Mouse (Mus musculus): ENCODE results near the gene Grb10.

The Grb10 gene

DNA sequence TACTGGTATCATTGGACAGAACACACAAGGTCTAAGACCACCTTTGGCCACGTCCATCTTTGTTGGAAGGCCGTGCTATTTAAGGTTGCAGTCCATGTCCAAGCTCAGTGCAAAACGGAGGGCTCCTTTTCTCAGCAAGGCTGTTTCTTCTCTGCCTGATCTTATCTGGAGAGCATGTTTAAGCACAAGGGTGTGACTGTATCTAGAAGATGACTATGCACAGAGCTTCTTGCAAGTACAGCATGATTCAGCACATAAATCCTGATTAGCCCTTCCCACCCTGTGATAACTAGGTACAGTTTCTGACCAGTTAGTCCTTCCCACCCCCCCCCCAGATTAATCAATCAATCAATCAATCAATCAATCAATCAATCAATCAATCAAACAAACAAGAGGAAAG lies 115.1 kb downstream of the Grb10 start:
- in situ Hi-C loops (cut with MseI, MboI) = no loop called here

DNA sequence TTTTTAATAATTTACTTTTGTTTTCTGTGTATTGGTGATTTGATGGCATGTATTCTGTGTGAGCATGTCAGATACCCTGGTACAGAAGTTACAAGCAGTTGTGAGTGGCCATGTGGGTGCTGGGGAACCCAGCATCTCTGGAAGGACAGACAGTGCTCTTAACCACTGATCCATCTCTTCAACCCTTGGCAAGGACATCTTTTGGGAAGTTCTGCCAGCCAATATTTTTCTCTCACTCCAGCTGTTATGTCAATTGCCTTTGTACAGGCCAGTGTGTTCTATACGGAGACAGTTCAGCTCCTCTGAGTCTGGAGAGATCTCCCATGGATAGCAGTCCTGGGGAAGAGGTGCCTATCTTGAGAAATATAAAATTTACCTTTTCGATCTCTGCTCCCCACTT lies 116.4 kb downstream of the Grb10 start:
- in situ Hi-C loops (cut with MseI, MboI) = no loop called here

DNA sequence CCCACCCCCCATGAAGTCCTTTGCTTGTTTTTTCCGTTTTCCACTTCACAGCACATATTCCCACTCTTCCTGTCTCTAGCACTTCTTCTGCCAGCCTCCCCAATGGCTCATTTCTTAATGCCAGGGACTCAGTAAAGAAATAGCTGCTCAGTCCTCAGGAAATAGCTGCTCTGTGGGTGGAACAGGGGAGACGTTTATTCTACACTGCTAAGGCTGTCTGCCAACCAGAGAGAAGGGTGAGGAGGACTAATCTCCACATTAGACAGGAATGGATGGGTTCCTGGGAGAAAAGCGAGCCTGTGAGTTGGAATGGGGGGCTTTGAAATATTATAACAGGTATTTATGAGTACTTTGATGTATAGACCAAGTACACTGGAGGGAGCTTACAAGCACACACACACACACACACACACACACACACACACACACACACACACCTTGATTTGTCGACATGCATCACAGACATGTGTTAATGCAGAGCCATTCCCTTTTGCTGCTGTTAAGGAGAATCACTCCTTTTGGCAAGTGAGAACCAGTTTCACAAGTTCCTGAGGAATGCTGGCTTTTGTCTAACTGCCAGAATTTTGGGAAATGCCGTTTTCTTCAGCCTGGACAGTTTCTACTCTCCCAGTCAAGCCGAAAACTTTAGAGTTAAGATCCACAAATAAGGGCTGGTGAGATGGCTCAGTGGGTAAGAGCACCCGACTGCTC lies 130.6 kb downstream of the Grb10 start:
- in situ Hi-C loops (cut with MseI, MboI) = no loop called here

DNA sequence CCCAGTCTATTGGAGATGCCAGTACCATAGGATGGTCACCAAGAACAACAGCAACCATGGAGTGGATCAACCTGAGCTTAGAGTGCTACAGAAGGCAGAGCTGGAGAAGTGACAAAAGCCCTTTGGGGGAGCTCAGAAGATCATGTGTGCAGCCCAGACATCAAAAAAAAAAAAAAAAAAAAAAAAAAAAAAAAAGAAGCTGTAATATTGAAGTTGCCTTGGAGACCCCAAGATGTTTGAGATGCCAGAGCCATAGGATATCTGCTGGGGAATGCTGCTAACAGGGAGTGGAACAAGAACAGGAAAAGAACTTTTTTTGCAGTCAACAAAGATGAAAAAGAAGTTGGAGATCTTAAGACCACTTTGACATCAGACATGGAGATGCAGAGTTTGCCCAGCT lies 133.0 kb downstream of the Grb10 start:
- in situ Hi-C loops (cut with MseI, MboI) = no loop called here

GRCm38 (mm10) chr11:11904995-11905394 lies 133.5 kb downstream of the Grb10 start:
- in situ Hi-C loops (cut with MseI, MboI) = no loop called here

- in situ Hi-C loops (cut with MseI, MboI) = no loop called here
Measured at GRCm38 (mm10) chr11:11901509-11901908, 137.0 kb downstream of the Grb10 start.

DNA sequence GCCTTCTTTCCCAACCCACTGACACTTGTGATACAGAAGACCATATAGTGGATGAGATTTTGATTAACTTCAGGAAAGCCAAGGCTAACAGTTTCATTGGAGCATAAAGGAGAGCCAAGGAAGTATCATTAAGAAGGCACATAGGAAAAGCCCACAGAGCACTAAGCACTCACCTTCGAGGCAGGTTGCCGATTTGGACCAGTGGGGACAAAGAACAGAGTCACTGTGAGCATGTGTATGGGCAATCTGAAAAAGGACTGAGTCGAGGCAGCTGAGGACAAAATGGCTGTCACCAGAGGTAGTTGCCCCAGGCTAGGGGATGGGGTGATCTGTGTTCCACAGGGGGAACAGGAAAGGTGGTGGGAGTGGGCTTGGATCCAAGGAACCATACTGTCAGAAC lies 140.0 kb downstream of the Grb10 start:
- in situ Hi-C loops (cut with MseI, MboI) = no loop called here

GRCm38 (mm10) chr11:11897645-11898357 lies 140.7 kb downstream of the Grb10 start, which contains the start of gene Ddc:
Ddc (minus strand) TSS chr11:11898144.
- in situ Hi-C loops (cut with MseI, MboI) = no loop called here

- in situ Hi-C loops (cut with MseI, MboI) = no loop called here
Measured at GRCm38 (mm10) chr11:11895479-11895878, 143.0 kb downstream of the Grb10 start.

DNA sequence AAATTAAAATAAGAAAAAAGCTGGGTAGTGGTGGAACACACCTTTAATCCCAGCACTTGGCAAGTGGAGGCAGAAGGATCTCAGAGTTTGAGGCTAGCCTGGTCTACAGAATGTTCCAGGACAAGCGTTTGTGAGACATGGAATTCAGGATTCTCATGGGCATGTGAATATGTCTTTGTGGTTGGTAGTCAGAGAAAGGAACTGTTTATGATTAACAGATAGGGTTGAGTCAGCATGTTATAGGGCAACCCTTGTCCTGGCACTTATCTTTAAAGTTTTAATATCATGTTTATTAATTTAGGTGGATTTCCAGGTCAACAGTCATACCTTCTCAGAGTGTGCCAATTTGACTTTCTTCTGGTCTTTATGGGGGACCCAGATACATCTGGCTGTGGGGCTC lies 144.7 kb downstream of the Grb10 start:
- in situ Hi-C loops (cut with MseI, MboI) = no loop called here

GRCm38 (mm10) chr11:11892993-11893602 lies 145.4 kb downstream of the Grb10 start:
- in situ Hi-C loops (cut with MseI, MboI) = no loop called here

DNA sequence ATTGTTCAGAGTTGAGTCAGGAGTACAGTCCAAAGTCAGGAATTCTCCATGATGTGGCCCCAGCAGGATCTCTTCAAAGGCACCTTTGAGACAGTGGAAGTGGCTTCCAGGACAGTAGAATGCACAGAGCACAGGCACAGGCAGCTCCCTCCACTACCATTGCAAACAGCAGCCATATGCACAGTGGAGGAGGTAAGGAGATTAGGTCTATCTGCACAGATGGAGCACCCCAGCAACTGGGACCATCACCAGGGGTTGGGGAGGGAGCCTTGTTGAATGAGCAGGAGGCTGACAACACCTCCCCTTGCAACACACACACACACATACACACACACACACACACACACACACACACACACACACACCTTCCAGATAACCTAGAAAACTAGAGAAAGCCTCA lies 146.7 kb downstream of the Grb10 start:
- in situ Hi-C loops (cut with MseI, MboI) = no loop called here

- in situ Hi-C loops (cut with MseI, MboI) = no loop called here
Measured at GRCm38 (mm10) chr11:11890139-11890741, 148.2 kb downstream of the Grb10 start.

DNA sequence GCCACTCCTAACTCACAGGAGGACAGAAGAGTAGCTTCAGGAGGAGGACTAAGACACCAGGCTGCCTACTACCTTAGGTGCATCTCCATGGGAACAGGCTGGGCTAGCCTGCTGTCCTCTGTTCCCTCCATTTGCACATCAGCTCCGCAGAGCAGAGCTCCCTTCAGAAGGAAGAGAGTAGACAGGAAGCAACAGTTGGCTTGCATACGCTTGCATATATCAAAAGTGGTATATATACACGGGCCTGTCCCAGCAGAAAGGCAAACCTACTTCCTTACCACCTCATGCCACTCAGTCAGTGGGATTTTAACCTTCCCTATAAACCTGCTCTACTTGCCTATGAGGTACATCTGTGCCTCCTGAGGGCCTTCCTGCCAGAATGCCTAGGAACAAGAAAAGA lies 149.8 kb downstream of the Grb10 start:
- in situ Hi-C loops (cut with MseI, MboI) = no loop called here

DNA sequence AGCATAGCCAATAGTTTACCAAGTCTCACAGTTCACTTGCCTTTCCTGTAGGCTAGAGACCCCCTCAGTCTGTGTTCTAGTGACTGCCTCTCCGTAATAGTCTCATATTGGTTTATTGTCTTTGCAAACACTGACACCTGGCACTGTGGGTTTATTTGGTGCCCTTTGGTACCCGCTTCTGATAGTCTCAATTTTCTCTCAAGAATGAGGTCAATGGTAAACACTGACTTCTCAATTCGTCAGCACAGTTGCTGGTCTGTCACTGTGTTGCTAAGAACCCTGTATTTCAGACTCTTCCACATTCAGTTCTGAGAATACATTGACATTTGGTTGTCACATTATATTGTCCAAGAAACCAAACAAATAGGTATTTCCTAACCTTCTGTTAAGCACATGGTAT lies 150.4 kb downstream of the Grb10 start:
- in situ Hi-C loops (cut with MseI, MboI) = no loop called here

- in situ Hi-C loops (cut with MseI, MboI) = no loop called here
Measured at GRCm38 (mm10) chr11:11886403-11886998, 152.0 kb downstream of the Grb10 start.

DNA sequence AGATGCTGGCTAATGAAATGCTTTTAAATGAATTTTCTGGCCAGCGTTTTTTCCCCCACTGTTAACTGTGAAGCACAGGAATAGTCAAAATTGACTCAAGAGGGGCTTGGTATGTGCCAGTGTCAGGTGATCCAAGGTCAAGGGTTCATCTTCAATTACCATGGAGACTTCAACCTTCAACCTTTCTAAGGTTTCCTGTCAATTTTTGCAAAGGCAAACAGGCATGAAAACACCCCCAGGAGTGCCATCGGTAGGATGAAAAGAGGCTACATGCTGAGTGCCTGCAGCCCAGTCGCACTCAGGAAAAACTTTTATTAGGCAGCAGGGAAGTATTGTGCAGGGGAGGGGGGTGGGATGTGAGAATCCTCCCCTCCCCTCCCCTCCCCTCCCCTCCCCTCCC lies 152.6 kb downstream of the Grb10 start:
- in situ Hi-C loops (cut with MseI, MboI) = no loop called here

DNA sequence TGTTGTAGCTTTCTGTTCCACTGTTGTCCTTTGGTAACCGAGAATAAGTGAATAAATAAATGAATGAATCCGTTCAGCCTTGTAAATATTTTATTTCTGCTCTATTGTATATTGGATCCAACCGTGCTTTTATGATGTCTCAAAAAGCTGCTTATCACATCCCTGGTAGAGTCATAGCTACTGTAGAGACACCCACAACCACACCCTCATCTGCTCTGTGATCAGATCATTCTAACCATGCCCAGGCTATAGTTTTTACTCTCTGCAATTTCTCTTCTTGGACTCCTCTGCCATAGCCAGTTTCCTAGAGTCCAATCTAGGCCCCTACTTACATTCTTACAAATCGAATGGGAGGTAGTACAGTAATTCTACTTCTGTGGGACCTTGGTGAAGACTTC lies 153.2 kb downstream of the Grb10 start:
- in situ Hi-C loops (cut with MseI, MboI) = no loop called here

DNA sequence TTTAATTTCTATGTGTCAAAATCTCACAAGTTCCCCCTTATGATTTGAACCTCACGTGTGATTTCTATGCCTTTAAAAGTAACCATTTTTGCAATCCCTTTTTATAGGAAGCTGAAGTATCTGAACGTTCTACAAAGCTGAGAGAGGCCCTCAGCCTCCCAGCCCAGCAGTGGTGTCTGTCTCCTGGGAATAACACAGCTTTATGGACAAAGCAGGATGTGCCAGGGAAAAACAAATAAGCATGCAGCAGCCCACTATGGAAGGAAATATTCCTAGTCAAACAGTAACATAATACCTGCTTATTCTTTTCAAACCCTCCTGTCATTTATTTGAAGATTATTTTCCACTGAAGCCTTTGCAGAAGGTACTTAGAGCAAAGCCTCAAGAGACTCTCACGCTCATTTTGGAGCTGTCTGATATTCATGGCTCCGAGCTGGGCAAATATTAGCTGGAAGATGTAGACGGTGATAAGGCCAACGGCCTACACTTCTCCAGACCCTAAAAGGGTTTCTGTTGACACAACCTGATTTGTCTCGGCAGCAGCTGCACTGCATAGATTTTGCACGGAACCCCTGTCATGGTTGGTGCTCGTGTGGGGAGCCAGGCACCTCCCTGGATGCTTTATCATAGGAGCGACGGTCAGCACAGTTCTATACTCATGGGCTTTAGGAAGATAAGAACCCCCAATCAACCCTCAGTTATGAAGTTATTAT lies 153.8 kb downstream of the Grb10 start:
- in situ Hi-C loops (cut with MseI, MboI) = no loop called here

DNA sequence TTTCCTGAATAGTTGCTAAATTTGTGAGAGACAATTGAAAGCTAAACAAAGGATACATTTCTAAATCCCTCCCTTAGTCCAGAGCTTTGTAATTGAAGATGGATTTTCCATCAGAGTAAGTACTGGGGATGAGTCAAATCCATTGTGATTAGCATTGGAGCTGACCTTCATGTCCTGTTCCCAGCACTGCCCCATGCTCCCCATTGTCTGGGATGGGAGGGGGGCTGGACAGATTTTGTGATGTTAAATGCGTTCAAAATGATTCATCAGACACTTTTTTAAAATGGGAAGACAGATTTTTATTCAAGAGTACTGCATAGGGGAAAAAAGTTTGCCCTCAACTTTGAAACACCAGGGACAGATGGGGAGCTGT lies 156.7 kb downstream of the Grb10 start:
- in situ Hi-C loops (cut with MseI, MboI) = no loop called here

DNA sequence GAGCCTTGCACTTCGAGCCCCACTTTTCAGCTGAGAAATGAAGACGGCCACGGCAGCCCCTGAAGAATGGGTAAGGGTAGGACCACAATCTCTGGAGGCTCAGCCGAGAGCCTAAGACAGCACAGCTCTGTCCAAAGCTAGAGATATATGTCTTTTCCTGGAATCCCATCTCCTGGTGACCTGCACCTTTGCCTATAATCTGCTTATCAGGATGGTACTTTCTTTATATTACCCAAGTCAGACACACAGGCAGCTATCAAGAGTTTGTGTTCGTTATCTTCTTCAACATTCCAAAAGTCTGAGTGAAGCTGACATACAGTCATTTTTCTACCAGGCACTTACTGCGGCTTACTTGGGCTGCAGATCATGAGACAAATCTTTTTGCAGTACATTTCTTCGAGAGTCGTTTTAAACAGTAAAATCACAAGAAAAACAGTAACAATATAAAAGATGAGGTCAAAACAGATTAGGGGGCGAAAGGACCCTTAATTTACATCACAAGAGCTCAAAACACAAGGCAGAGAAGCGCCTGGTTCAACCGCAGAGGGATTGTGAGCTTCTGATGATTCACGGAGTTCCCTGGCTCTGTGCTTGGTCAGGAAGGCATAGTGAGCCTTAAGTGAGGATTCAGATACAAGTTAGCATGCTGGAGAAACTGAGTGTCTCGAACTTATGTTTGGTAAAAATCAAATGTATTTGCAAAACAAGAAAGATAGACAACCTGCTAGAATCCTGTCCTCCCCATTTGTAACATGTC lies 157.3 kb downstream of the Grb10 start:
- in situ Hi-C loops (cut with MseI, MboI) = no loop called here
